Mouse (Mus musculus) liver, embryonic 14.5 days (tissue): ENCODE measurements at regions not wholly inside any gene's neighbourhood (a gene's known extent, or its start where the extent isn't known, plus 50 kb on each side); places are given as distances from the start of the nearest gene placed in this dataset.

Experiments used
- CTCF ChIP-seq: IDR thresholded peaks from 2 replicates; pipeline ENCODE4 v1.5.1; 2016; ENCODE audit warnings: antibody characterized with exemption, low read depth, control low read depth
- EP300 ChIP-seq: IDR thresholded peaks from 2 replicates; pipeline ENCODE4 v1.6.1; 2016; ENCODE audit warnings: antibody characterized with exemption, low read depth

- TF ChIP-seq CTCF (no peak), EP300 (no peak)
Observed at GRCm38 (mm10) chr5:50795310-50795709, 736.5 kb upstream of the Adgra3 start.
